Mouse (Mus musculus): ENCODE data around the gene Ftsj1. TPM values are rescaled to one million over a fixed set of nuclear protein-coding genes. Genes with fewer than 3 reads are reported as not detected.

Ftsj1 gene
- total and polyA plus RNA-seq, 3 experiments, result 17.0 to 31.6 (median 22.3) TPM

DNA sequence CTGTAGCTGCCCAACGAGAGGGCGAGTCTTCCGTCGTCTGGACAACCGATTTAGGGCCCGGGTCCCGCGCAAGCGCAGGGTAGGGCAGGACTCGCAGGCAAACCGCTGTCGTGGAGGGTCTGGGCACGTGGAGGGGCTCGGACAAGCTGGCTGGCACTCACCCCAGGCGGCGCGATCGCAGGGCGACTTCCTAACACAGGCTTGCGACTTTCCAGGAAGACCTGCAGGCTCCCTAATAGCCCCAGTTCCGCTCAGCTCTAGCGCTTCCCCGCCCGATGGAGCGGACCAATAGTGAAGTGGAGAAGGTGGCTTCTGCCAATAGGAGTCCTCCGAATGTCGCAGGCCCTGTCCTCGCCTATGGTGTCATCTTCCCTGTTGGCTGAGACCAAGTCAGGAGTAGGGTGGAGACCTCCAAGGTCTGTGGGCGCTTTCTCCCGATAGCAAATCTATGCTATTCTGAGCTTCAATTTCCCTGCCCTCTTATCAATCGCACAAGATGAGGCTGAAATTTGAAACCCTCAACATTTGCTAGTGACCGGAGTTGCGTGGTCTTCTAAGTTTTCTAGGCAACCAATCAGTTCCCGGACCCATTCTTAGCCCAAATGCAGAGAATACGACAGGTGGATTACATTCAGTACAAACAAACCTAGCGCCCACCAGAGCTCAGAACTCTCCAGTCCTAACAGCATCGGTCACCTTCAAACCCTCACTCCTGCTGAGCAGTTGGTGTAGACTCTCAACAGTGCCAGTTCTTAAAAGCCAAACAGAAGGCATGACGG is 59.4 kb downstream of the Ftsj1 start (continued):
- TF ChIP-seq TCF12 (IDR thresholded peaks at IDR 0.05; ENCODE audit: low read depth, low read length) (peak; percentile 42; the same call in 1 of the 2 replicates), E2F4 (IDR thresholded peaks at IDR 0.05; ENCODE audit: insufficient replicate concordance, low read depth, low read length) (no peak), MAX (IDR thresholded peaks at IDR 0.05; ENCODE audit: low read length) (0 out of 2 replicates have a peak, but pooled peaks have one; percentile 18), ZMIZ1 (IDR thresholded peaks at IDR 0.05; ENCODE audit: low read depth, low read length) (peak; percentile 73), KAT2A (IDR thresholded peaks at IDR 0.05; ENCODE audit: insufficient replicate concordance, low read length) (0 out of 2 replicates have a peak, but pooled peaks have one; percentile 15), USF1 (IDR thresholded peaks at IDR 0.05; ENCODE audit: low read depth, low read length) (no peak), ZNF384 (IDR thresholded peaks at IDR 0.05; ENCODE audit: low read depth, low read length) (no peak)

DNA sequence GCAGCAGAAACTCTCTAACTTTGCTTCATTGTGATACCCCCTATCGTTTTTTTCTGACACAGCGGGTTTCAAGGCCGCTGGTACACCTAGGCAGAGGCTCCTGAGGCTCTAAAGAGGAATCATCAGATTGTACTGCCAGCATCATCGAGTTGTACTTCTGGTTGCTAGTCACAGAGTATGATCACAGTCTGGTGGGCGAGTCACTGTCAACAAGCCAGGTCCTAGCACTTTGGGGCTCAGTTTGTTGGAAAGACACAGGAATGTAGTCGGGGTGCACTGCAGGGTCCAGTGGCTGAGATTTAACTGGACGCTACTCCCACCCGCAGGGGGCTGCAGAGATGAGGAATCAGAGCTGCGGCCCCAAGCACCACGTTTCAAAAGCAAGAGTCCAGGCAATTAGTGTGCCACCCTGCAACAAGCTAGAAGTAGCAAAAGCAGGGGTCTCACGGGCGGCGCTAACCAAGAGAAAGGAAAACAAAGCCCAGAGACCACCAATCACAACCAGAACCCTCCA is 60.0 kb downstream of the Ftsj1 start:
- H3K9me3 ChIP-seq (replicated peaks; ENCODE audit: low read length), result no peaks in the 10 kb centered on the region
- no peaks in the 10 kb centered on the region for H3K27me3 ChIP-seq (replicated peaks)
- TF ChIP-seq MAZ (IDR thresholded peaks at IDR 0.05; ENCODE audit: low read depth, low read length), result no peak
- TF ChIP-seq SIN3A (IDR thresholded peaks at IDR 0.05; ENCODE audit: low read length), result peak; percentile 64; the same call in 1 of the 2 replicates
- TF ChIP-seq ETS1 (conservative IDR thresholded peaks at IDR 0.05; ENCODE audit: low read depth, low read length), result no peak
- H3K4me1 ChIP-seq (ENCODE audit: control insufficient read depth in 1 of 2, insufficient read depth in 2 of 2), result peaks cover 0 to 2% of the 10 kb centered on the region in 2 experiments; a peak in 2 of 4 replicates
- dilution Hi-C loops (cut with MboI; ENCODE audit: extremely low pct_ligation_motif_present, extremely low pct_unique_long_range_greater_than_20kb, low sequenced_read_pairs), result no loop called here
- H3K4me2 ChIP-seq (ENCODE audit: insufficient read depth, low read depth, poor library complexity, severe bottlenecking), result peak overlapping the region; percentile 49
- peak overlapping the region; percentile 65 to 78 (median 75) for H3K4me3 ChIP-seq (replicated peaks in 1 of 3; ENCODE audit: low read depth in 2 of 3, low read length in 2 of 3, poor library complexity in 1 of 3)
- DNase-seq (ENCODE audit: extremely low read depth), result peak; percentile 11
- H3K27ac ChIP-seq (ENCODE audit: insufficient read depth, low read depth), result no peak overlapping the region
- peak overlapping the region; percentile 43 for H3K9ac ChIP-seq (ENCODE audit: insufficient read depth, low read depth)
- no peaks in the 10 kb centered on the region; the same call in 1 of the 2 replicates for H3K79me2 ChIP-seq (replicated peaks; ENCODE audit: control insufficient read depth, extremely low read depth, insufficient read depth, poor library complexity, severe bottlenecking)
- in situ Hi-C loops (cut with MboI; ENCODE audit: low pct_ligation_motif_present, low pct_unique_long_range_greater_than_20kb, low sequenced_read_pairs), result no loop called here
- peaks cover 9 to 11% of the 10 kb centered on the region in 2 experiments for H3K36me3 ChIP-seq (replicated peaks in 1 of 2; ENCODE audit: control insufficient read depth in 1 of 2, insufficient read depth in 1 of 2, low read length in 1 of 2)

Other genes starting within 250 kb of the Ftsj1 start
- gene Glod5, start 233.9 kb downstream of the Ftsj1 start, total RNA-seq (2012; rRNA removed), result not detected in 2 replicates
- gene Glod5, start 233.9 kb downstream of the Ftsj1 start, total RNA-seq (2014; rRNA removed), result not detected in 2 replicates
- not detected in 2 replicates for gene Glod5, start 233.9 kb downstream of the Ftsj1 start, polyA plus RNA-seq (2012; ENCODE audit: insufficient read length, low read depth)
- gene Suv39h1, start 177.6 kb downstream of the Ftsj1 start, total RNA-seq (2012; rRNA removed), result 40.6 and 46.4 TPM in 2 replicates
- 71.5 and 73.7 TPM in 2 replicates for gene Suv39h1, start 177.6 kb downstream of the Ftsj1 start, total RNA-seq (2014; rRNA removed)
- 48.4 and 51.4 TPM in 2 replicates for gene Suv39h1, start 177.6 kb downstream of the Ftsj1 start, polyA plus RNA-seq (2012; ENCODE audit: insufficient read length, low read depth)
- gene Was, start 161.9 kb downstream of the Ftsj1 start, total RNA-seq (2012; rRNA removed), result 47.0 and 58.1 TPM in 2 replicates
- 53.9 and 63.5 TPM in 2 replicates for gene Was, start 161.9 kb downstream of the Ftsj1 start, total RNA-seq (2014; rRNA removed)
- 75.6 and 83.7 TPM in 2 replicates for gene Was, start 161.9 kb downstream of the Ftsj1 start, polyA plus RNA-seq (2012; ENCODE audit: insufficient read length, low read depth)
- gene Wdr13, start 119.5 kb downstream of the Ftsj1 start, total RNA-seq (2012; rRNA removed), result 9.3 and 11.9 TPM in 2 replicates
- gene Wdr13, start 119.5 kb downstream of the Ftsj1 start, total RNA-seq (2014; rRNA removed), result 7.6 and 9.4 TPM in 2 replicates
- gene Wdr13, start 119.5 kb downstream of the Ftsj1 start, polyA plus RNA-seq (2012; ENCODE audit: insufficient read length, low read depth), result 12.7 and 13.0 TPM in 2 replicates
- 681 and 877 TPM in 2 replicates for gene Rbm3, start 106.5 kb downstream of the Ftsj1 start, total RNA-seq (2012; rRNA removed)
- 2,152 and 2,409 TPM in 2 replicates for gene Rbm3, start 106.5 kb downstream of the Ftsj1 start, total RNA-seq (2014; rRNA removed)
- 639 and 778 TPM in 2 replicates for gene Rbm3, start 106.5 kb downstream of the Ftsj1 start, polyA plus RNA-seq (2012; ENCODE audit: insufficient read length, low read depth)
- 6.0 and 6.3 TPM in 2 replicates for gene Tbc1d25, start 76.2 kb downstream of the Ftsj1 start, total RNA-seq (2012; rRNA removed)
- 2.3 and 2.4 TPM in 2 replicates for gene Tbc1d25, start 76.2 kb downstream of the Ftsj1 start, total RNA-seq (2014; rRNA removed)
- gene Tbc1d25, start 76.2 kb downstream of the Ftsj1 start, polyA plus RNA-seq (2012; ENCODE audit: insufficient read length, low read depth), result 10.2 and 10.4 TPM in 2 replicates
- 64.3 and 71.0 TPM in 2 replicates for gene Ebp, start 58.9 kb downstream of the Ftsj1 start, total RNA-seq (2012; rRNA removed)
- gene Ebp, start 58.9 kb downstream of the Ftsj1 start, total RNA-seq (2014; rRNA removed), result 44.0 and 46.4 TPM in 2 replicates
- 66.6 and 70.9 TPM in 2 replicates for gene Ebp, start 58.9 kb downstream of the Ftsj1 start, polyA plus RNA-seq (2012; ENCODE audit: insufficient read length, low read depth)
- gene Porcn, start 45.9 kb downstream of the Ftsj1 start, total RNA-seq (2012; rRNA removed), result 0.08 and 0.64 TPM in 2 replicates
- not detected in 2 replicates for gene Porcn, start 45.9 kb downstream of the Ftsj1 start, total RNA-seq (2014; rRNA removed)
- not detected in 2 replicates for gene Porcn, start 45.9 kb downstream of the Ftsj1 start, polyA plus RNA-seq (2012; ENCODE audit: insufficient read length, low read depth)
- gene Slc38a5, start 18.7 kb upstream of the Ftsj1 start, total RNA-seq (2012; rRNA removed), result not detected in 2 replicates
- gene Slc38a5, start 18.7 kb upstream of the Ftsj1 start, total RNA-seq (2014; rRNA removed), result not detected in 2 replicates
- gene Slc38a5, start 18.7 kb upstream of the Ftsj1 start, polyA plus RNA-seq (2012; ENCODE audit: insufficient read length, low read depth), result not detected in 2 replicates
- gene Ssxb10, start 75.0 kb upstream of the Ftsj1 start, total RNA-seq (2012; rRNA removed), result not detected in 2 replicates
- gene Ssxb10, start 75.0 kb upstream of the Ftsj1 start, total RNA-seq (2014; rRNA removed), result not detected in 2 replicates
- gene Ssxb10, start 75.0 kb upstream of the Ftsj1 start, polyA plus RNA-seq (2012; ENCODE audit: insufficient read length, low read depth), result not detected in 2 replicates
- gene Ssxb9, start 114.6 kb upstream of the Ftsj1 start, total RNA-seq (2012; rRNA removed), result not detected in 2 replicates
- not detected in 2 replicates for gene Ssxb9, start 114.6 kb upstream of the Ftsj1 start, total RNA-seq (2014; rRNA removed)
- not detected in 2 replicates for gene Ssxb9, start 114.6 kb upstream of the Ftsj1 start, polyA plus RNA-seq (2012; ENCODE audit: insufficient read length, low read depth)
- gene Ssxb1, start 160.9 kb upstream of the Ftsj1 start, total RNA-seq (2012; rRNA removed), result not detected in 2 replicates
- gene Ssxb1, start 160.9 kb upstream of the Ftsj1 start, total RNA-seq (2014; rRNA removed), result not detected in 2 replicates
- not detected in 2 replicates for gene Ssxb1, start 160.9 kb upstream of the Ftsj1 start, polyA plus RNA-seq (2012; ENCODE audit: insufficient read length, low read depth)
- gene Ssxb2, start 209.3 kb upstream of the Ftsj1 start, total RNA-seq (2012; rRNA removed), result not detected in 2 replicates
- gene Ssxb2, start 209.3 kb upstream of the Ftsj1 start, total RNA-seq (2014; rRNA removed), result not detected in 2 replicates
- not detected in 2 replicates for gene Ssxb2, start 209.3 kb upstream of the Ftsj1 start, polyA plus RNA-seq (2012; ENCODE audit: insufficient read length, low read depth)